Mouse (Mus musculus) neutrophil, adult 65 days (primary cell): ENCODE results near the gene Tfap2d. TPM values are rescaled to one million over a fixed set of nuclear protein-coding genes. Genes with fewer than 3 reads are reported as not detected.

Experiments
- total RNA-seq: library from RNA; stranded (reverse); gene quantifications from 2 replicates; pipeline ENCODE4 v1.2.4, GENCODE M21; 2023

Tfap2d gene
- total RNA-seq, result not detected in 2 replicates

DNA sequence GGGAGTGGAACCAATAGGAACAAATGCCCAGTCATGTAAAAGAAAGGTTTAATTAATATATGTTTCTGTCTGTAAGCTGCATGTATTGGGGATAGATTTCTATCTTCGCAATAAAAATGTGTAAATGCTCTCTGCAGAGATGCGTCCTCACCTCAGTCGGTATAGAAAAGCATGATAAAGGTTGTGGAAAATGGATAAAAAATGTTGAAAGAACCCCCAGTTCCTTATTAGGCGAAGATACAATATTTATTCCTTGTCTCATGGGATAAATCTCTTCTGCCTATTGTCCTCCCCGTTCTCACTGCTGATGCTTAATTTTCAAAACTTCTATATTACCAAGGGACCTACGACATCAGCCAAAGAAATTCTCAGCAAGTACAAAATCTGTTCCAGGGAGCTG, at the start of gene Tfap2d:
Gene Tfap2d, plus strand, starts transcription at position 392 of the 400 bp plus-strand sequence.

DNA sequence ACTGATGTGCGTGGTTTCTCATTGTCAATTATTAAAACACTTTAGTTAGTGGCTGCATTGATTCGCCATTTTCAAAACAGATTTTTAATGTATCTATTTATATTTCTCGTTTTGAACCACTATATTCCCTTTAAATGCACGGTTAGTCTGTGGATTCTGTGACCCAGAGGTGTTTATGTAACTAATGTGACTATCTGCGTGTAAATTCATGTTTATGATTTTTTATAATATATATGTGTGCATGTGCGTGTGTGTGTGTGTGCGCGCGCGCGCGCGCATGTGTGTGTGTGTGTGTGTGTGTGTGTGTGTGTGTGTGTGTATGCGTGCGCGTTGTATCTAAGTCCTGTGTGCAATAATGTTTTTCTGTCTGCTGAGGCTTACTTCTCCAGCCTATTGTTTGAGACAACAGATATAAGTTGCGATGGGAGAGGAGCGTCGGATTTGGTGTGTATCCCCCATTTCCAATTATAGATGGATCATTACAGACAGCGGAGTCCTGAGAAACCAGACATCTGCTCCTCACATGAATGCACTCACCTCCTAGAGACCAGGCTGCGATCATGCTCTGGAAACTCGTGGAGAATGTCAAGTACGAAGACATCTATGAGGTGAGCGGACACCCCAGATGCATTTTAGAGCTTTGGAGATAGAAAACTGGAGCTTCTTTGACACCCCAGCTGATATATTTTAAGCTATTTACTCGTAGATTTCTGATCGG, 106.0 kb downstream of the Tfap2d start, which contains the start of gene Tfap2b:
Gene Tfap2b, plus strand, starts transcription at position 274 of the 718 bp plus-strand sequence.

Other genes with a start within 250 kb of the Tfap2d start
- gene Tfap2b, start 105.9 kb downstream of the Tfap2d start, total RNA-seq, result not detected in 2 replicates